24 mouse cellular contexts compared by ENCODE assay signal in genomic region chr7:83369605-83370004, GRCm38 (mm10).
DNase-seq lines count a peak whose midpoint lies in the region; ATAC-seq and TF ChIP-seq lines count a peak whose summit lies in the region.
"Had no signal": no experiment of that assay in that cellular context is flagged by ENCODE, and none has a peak within 500 bp of the region (broad histone marks: within the 10 kb centered on the region; RNA-seq: fewer than 3 reads in every experiment).

No protein-coding gene starts in this region.

- ATAC-seq in midbrain, postnatal 0 days (ENCODE audit: low FRiP score): no peak; the same call in 1 of the 2 replicates
- no peak for ATAC-seq in midbrain, embryonic 14.5 days (ENCODE audit: low FRiP score, low TSS enrichment)
- ATAC-seq in kidney, embryonic 15.5 days (replicated peaks; ENCODE audit: low FRiP score): no peak
- ATAC-seq: activated CD4-positive, CD25-positive, alpha-beta regulatory T cell, adult 4 months; forebrain, postnatal 0 days; intestine, embryonic 16.5 days; midbrain, embryonic 13.5 days had no signal

- H3K4me3 ChIP-seq in midbrain, postnatal 0 days (ENCODE audit: low read depth, low read length): no peak overlapping the region
- H3K4me3 ChIP-seq in midbrain, embryonic 14.5 days (replicated peaks; ENCODE audit: low read depth, low read length): no peak overlapping the region
- H3K4me3 ChIP-seq in kidney, embryonic 15.5 days (replicated peaks): no peak overlapping the region
- H3K4me3 ChIP-seq: hindbrain, embryonic 15.5 days; liver, embryonic 13.5 days; megakaryocyte, embryonic 14.5 days; midbrain, embryonic 13.5 days; neural tube, embryonic 12.5 days had no signal

- no peaks in the 10 kb centered on the region for H3K4me1 ChIP-seq in midbrain, postnatal 0 days (ENCODE audit: insufficient read depth, low read length)
- no peaks in the 10 kb centered on the region for H3K4me1 ChIP-seq in midbrain, embryonic 14.5 days (ENCODE audit: control insufficient read depth, insufficient read depth, low read length)
- no peaks in the 10 kb centered on the region for H3K4me1 ChIP-seq in kidney, embryonic 15.5 days
- H3K4me1 ChIP-seq: hindbrain, embryonic 15.5 days; liver, embryonic 13.5 days; megakaryocyte, embryonic 14.5 days; midbrain, embryonic 13.5 days; neural tube, embryonic 12.5 days had no signal

- H3K9me3 ChIP-seq in midbrain, postnatal 0 days (ENCODE audit: low read length): no peaks in the 10 kb centered on the region
- no peaks in the 10 kb centered on the region for H3K9me3 ChIP-seq in midbrain, embryonic 14.5 days (ENCODE audit: control insufficient read depth, low read length)
- no peaks in the 10 kb centered on the region for H3K9me3 ChIP-seq in kidney, embryonic 15.5 days (replicated peaks)
- H3K9me3 ChIP-seq: hindbrain, embryonic 15.5 days; liver, embryonic 13.5 days; midbrain, embryonic 13.5 days; neural tube, embryonic 12.5 days had no signal

- H3K36me3 ChIP-seq in midbrain, postnatal 0 days (ENCODE audit: insufficient read depth, low read length): no peaks in the 10 kb centered on the region
- no peaks in the 10 kb centered on the region for H3K36me3 ChIP-seq in midbrain, embryonic 14.5 days (ENCODE audit: control insufficient read depth, insufficient read depth, low read length)
- H3K36me3 ChIP-seq in kidney, embryonic 15.5 days: no peaks in the 10 kb centered on the region
- H3K36me3 ChIP-seq: hindbrain, embryonic 15.5 days; liver, embryonic 13.5 days; midbrain, embryonic 13.5 days; neural tube, embryonic 12.5 days had no signal

- no peak overlapping the region for H3K27ac ChIP-seq in midbrain, postnatal 0 days (ENCODE audit: low read depth, low read length)
- no peak overlapping the region for H3K27ac ChIP-seq in midbrain, embryonic 14.5 days (replicated peaks; ENCODE audit: low read depth, low read length)
- no peak overlapping the region for H3K27ac ChIP-seq in kidney, embryonic 15.5 days
- H3K27ac ChIP-seq: hindbrain, embryonic 15.5 days; liver, embryonic 13.5 days; midbrain, embryonic 13.5 days; neural tube, embryonic 12.5 days had no signal

- no peak overlapping the region for H3K4me2 ChIP-seq in midbrain, postnatal 0 days (ENCODE audit: low read depth, low read length, poor library complexity, severe bottlenecking)
- no peak overlapping the region for H3K4me2 ChIP-seq in midbrain, embryonic 14.5 days (ENCODE audit: low read length)
- no peak overlapping the region for H3K4me2 ChIP-seq in kidney, embryonic 15.5 days
- H3K4me2 ChIP-seq: hindbrain, embryonic 15.5 days; liver, embryonic 13.5 days; lung, embryonic 14.5 days; midbrain, embryonic 13.5 days; neural tube, embryonic 12.5 days had no signal

- WGBS in midbrain, postnatal 0 days: 88% methylated on average over 6 of the region's 6 CpGs
- 84% methylated on average over 6 of the region's 6 CpGs for WGBS in midbrain, embryonic 14.5 days
- 90% methylated on average over 6 of the region's 6 CpGs for WGBS in kidney, embryonic 15.5 days

- TF ChIP-seq CTCF in midbrain, postnatal 0 days (IDR thresholded peaks at IDR 0.05): no peak

- peak; percentile 75 for DNase-seq in midbrain, postnatal 0 days (ENCODE audit: low spot score)
- no peak for DNase-seq in midbrain, embryonic 14.5 days
- peak; percentile 67 for DNase-seq in cerebellum, adult 11-12 months
- DNase-seq in cerebellum, adult 9-11 months: peak; percentile 71
- peak; percentile 57 for DNase-seq in retina, postnatal 1 day
- DNase-seq in gastrocnemius, postnatal 4 days (ENCODE audit: low spot score in 2 of 2): no peak
- DNase-seq in lung, adult 18-20 months: no peak
- DNase-seq: adrenal gland, adult 8-10 months; forebrain, postnatal 0 days; gastrocnemius, postnatal 36 days; heart, postnatal 36 days; kidney, adult 9 months; kidney, postnatal 36 days; layer of hippocampus, postnatal 36 days; liver, embryonic 13.5 days; lung, embryonic 14.5 days; right cerebral cortex, adult 18-20 months had no signal

- no peak overlapping the region for H3K9ac ChIP-seq in midbrain, postnatal 0 days (replicated peaks; ENCODE audit: low read length, poor library complexity, severe bottlenecking)
- H3K9ac ChIP-seq in midbrain, embryonic 14.5 days (replicated peaks; ENCODE audit: low read length): no peak overlapping the region
- no peak overlapping the region for H3K9ac ChIP-seq in kidney, embryonic 15.5 days
- H3K9ac ChIP-seq: forebrain, postnatal 0 days; hindbrain, embryonic 15.5 days; liver, embryonic 13.5 days; lung, embryonic 14.5 days; midbrain, embryonic 13.5 days; neural tube, embryonic 12.5 days had no signal

- no peaks in the 10 kb centered on the region for H3K27me3 ChIP-seq in midbrain, postnatal 0 days (ENCODE audit: insufficient read depth, low read length)
- no peaks in the 10 kb centered on the region for H3K27me3 ChIP-seq in midbrain, embryonic 14.5 days (ENCODE audit: control insufficient read depth, insufficient read depth, low read length)
- no peaks in the 10 kb centered on the region for H3K27me3 ChIP-seq in kidney, embryonic 15.5 days
- H3K27me3 ChIP-seq: hindbrain, embryonic 15.5 days; liver, embryonic 13.5 days; megakaryocyte, embryonic 14.5 days; midbrain, embryonic 13.5 days; neural tube, embryonic 12.5 days had no signal

Comparison
In these comparisons a context has a peak if more than half of its experiments do, and no peak if none do; other contexts are left out.
1. DNase-seq: peak in midbrain, postnatal 0 days (single experiment), cerebellum, adult 11-12 months (single experiment), cerebellum, adult 9-11 months (single experiment) and retina, postnatal 1 day (single experiment); none in midbrain, embryonic 14.5 days (single experiment), gastrocnemius, postnatal 4 days (0 of 2) and lung, adult 18-20 months (0 of 2).